20 mouse cellular contexts compared by ENCODE assay signal in genomic region chr6:125319919-125320296, GRCm38 (mm10). TPM values are rescaled to one million over a fixed set of nuclear protein-coding genes. Genes with fewer than 3 reads are reported as not detected.
DNase-seq lines count a peak whose midpoint lies in the region; ATAC-seq lines count a peak whose summit lies in the region.
"Had no signal": no experiment of that assay in that cellular context is flagged by ENCODE, and none has a peak within 500 bp of the region (broad histone marks: within the 10 kb centered on the region; RNA-seq: fewer than 3 reads in every experiment).

No protein-coding gene starts in this region.

- H3K9ac ChIP-seq in heart, embryonic 15.5 days = no peak overlapping the region
- H3K9ac ChIP-seq in heart, embryonic 12.5 days = no peak overlapping the region
- H3K9ac ChIP-seq in limb, embryonic 12.5 days (replicated peaks) = 0 out of 2 replicates have a peak overlapping the region, but pooled peaks have one; percentile 8
- no peak overlapping the region for H3K9ac ChIP-seq in midbrain, embryonic 11.5 days (ENCODE audit: low read length)
- H3K9ac ChIP-seq in midbrain, embryonic 15.5 days = no peak overlapping the region
- no peak overlapping the region for H3K9ac ChIP-seq in forebrain, embryonic 12.5 days
- H3K9ac ChIP-seq: embryonic facial prominence, embryonic 13.5 days; forebrain, embryonic 13.5 days; forebrain, postnatal 0 days; hindbrain, embryonic 15.5 days had no signal

- 0 out of 2 replicates have a peak, but pooled peaks have one; percentile 6 for ATAC-seq in heart, embryonic 15.5 days (replicated peaks; ENCODE audit: insufficient number of reproducible peaks, insufficient read depth, low FRiP score, low read depth)
- no peak for ATAC-seq in heart, embryonic 12.5 days (ENCODE audit: insufficient number of reproducible peaks, low FRiP score)
- ATAC-seq in limb, embryonic 12.5 days (ENCODE audit: insufficient number of reproducible peaks, insufficient read depth, low FRiP score, low TSS enrichment, low read depth) = no peak
- ATAC-seq in midbrain, embryonic 11.5 days (ENCODE audit: low FRiP score) = no peak
- no peak for ATAC-seq in midbrain, embryonic 15.5 days (replicated peaks)
- no peak for ATAC-seq in forebrain, embryonic 12.5 days (ENCODE audit: low FRiP score)
- ATAC-seq: activated CD4-positive, CD25-positive, alpha-beta regulatory T cell, adult 4 months; forebrain, embryonic 13.5 days; forebrain, postnatal 0 days; Patski had no signal

- peaks cover 45% of the 10 kb centered on the region for H3K27me3 ChIP-seq in heart, embryonic 15.5 days
- peaks cover 62% of the 10 kb centered on the region for H3K27me3 ChIP-seq in heart, embryonic 12.5 days (replicated peaks)
- H3K27me3 ChIP-seq in limb, embryonic 12.5 days = peaks cover 55% of the 10 kb centered on the region
- peaks cover 64% of the 10 kb centered on the region for H3K27me3 ChIP-seq in limb, embryonic 10.5 days (ENCODE audit: low read depth, poor library complexity, severe bottlenecking)
- peaks cover 28% of the 10 kb centered on the region for H3K27me3 ChIP-seq in midbrain, embryonic 11.5 days (ENCODE audit: control insufficient read depth, insufficient read depth, low read length)
- peaks cover 35% of the 10 kb centered on the region for H3K27me3 ChIP-seq in midbrain, embryonic 15.5 days (replicated peaks)
- H3K27me3 ChIP-seq in forebrain, embryonic 12.5 days = peaks cover 50% of the 10 kb centered on the region
- H3K27me3 ChIP-seq: Patski had no signal

- no peak overlapping the region for H3K27ac ChIP-seq in heart, embryonic 15.5 days
- no peak overlapping the region for H3K27ac ChIP-seq in heart, embryonic 12.5 days (ENCODE audit: poor library complexity, severe bottlenecking)
- H3K27ac ChIP-seq in limb, embryonic 12.5 days = no peak overlapping the region
- no peak overlapping the region for H3K27ac ChIP-seq in limb, embryonic 10.5 days
- H3K27ac ChIP-seq in midbrain, embryonic 11.5 days (ENCODE audit: low read depth, low read length) = no peak overlapping the region
- H3K27ac ChIP-seq in midbrain, embryonic 15.5 days = no peak overlapping the region
- no peak overlapping the region for H3K27ac ChIP-seq in forebrain, embryonic 12.5 days
- H3K27ac ChIP-seq: embryonic facial prominence, embryonic 13.5 days; forebrain, embryonic 13.5 days; hindbrain, embryonic 15.5 days had no signal

- no peak for DNase-seq in limb, embryonic 10.5 days (ENCODE audit: low spot score)
- DNase-seq in midbrain, embryonic 11.5 days (ENCODE audit: low spot score, missing footprints) = peak; percentile 73
- DNase-seq: adrenal gland, postnatal 14 days; cerebellum, adult 18-20 months; cerebellum, adult 9-11 months; cerebellum, postnatal 36 days; forebrain, postnatal 0 days; gastrocnemius, postnatal 14 days had no signal

- H3K4me2 ChIP-seq in heart, embryonic 15.5 days = no peak overlapping the region
- H3K4me2 ChIP-seq in heart, embryonic 12.5 days = no peak overlapping the region
- no peak overlapping the region for H3K4me2 ChIP-seq in limb, embryonic 12.5 days
- H3K4me2 ChIP-seq in midbrain, embryonic 11.5 days = no peak overlapping the region
- no peak overlapping the region for H3K4me2 ChIP-seq in midbrain, embryonic 15.5 days
- no peak overlapping the region for H3K4me2 ChIP-seq in forebrain, embryonic 12.5 days
- H3K4me2 ChIP-seq: embryonic facial prominence, embryonic 13.5 days; forebrain, embryonic 13.5 days; hindbrain, embryonic 15.5 days had no signal

- H3K9me3 ChIP-seq in heart, embryonic 15.5 days (replicated peaks) = no peaks in the 10 kb centered on the region
- no peaks in the 10 kb centered on the region for H3K9me3 ChIP-seq in heart, embryonic 12.5 days (replicated peaks)
- no peaks in the 10 kb centered on the region for H3K9me3 ChIP-seq in limb, embryonic 12.5 days
- no peaks in the 10 kb centered on the region for H3K9me3 ChIP-seq in limb, embryonic 10.5 days (replicated peaks)
- no peaks in the 10 kb centered on the region for H3K9me3 ChIP-seq in midbrain, embryonic 11.5 days (ENCODE audit: control insufficient read depth, low read length)
- no peaks in the 10 kb centered on the region for H3K9me3 ChIP-seq in midbrain, embryonic 15.5 days
- H3K9me3 ChIP-seq in forebrain, embryonic 12.5 days = no peaks in the 10 kb centered on the region
- H3K9me3 ChIP-seq: embryonic facial prominence, embryonic 13.5 days; forebrain, embryonic 13.5 days; hindbrain, embryonic 15.5 days had no signal

- no peaks in the 10 kb centered on the region for H3K36me3 ChIP-seq in heart, embryonic 15.5 days
- no peaks in the 10 kb centered on the region for H3K36me3 ChIP-seq in heart, embryonic 12.5 days
- no peaks in the 10 kb centered on the region for H3K36me3 ChIP-seq in limb, embryonic 12.5 days
- no peaks in the 10 kb centered on the region for H3K36me3 ChIP-seq in limb, embryonic 10.5 days
- H3K36me3 ChIP-seq in midbrain, embryonic 11.5 days (ENCODE audit: control insufficient read depth, insufficient read depth, low read length) = no peaks in the 10 kb centered on the region
- no peaks in the 10 kb centered on the region for H3K36me3 ChIP-seq in midbrain, embryonic 15.5 days (replicated peaks)
- H3K36me3 ChIP-seq in forebrain, embryonic 12.5 days (replicated peaks) = no peaks in the 10 kb centered on the region
- H3K36me3 ChIP-seq: embryonic facial prominence, embryonic 13.5 days; hindbrain, embryonic 15.5 days had no signal

- no peak overlapping the region for H3K4me3 ChIP-seq in heart, embryonic 15.5 days
- H3K4me3 ChIP-seq in heart, embryonic 12.5 days = no peak overlapping the region
- H3K4me3 ChIP-seq in limb, embryonic 12.5 days (replicated peaks) = no peak overlapping the region
- H3K4me3 ChIP-seq in limb, embryonic 10.5 days = no peak overlapping the region
- H3K4me3 ChIP-seq in midbrain, embryonic 11.5 days (ENCODE audit: low read depth, low read length) = no peak overlapping the region
- H3K4me3 ChIP-seq in midbrain, embryonic 15.5 days = no peak overlapping the region
- H3K4me3 ChIP-seq in forebrain, embryonic 12.5 days (replicated peaks) = no peak overlapping the region
- H3K4me3 ChIP-seq: embryonic facial prominence, embryonic 13.5 days; forebrain, embryonic 13.5 days; hindbrain, embryonic 15.5 days had no signal

- H3K4me1 ChIP-seq in heart, embryonic 15.5 days (replicated peaks) = peaks cover 25% of the 10 kb centered on the region
- H3K4me1 ChIP-seq in heart, embryonic 12.5 days (replicated peaks) = peaks cover 6% of the 10 kb centered on the region; the same call in 1 of the 2 replicates
- peaks cover 7% of the 10 kb centered on the region for H3K4me1 ChIP-seq in limb, embryonic 12.5 days (replicated peaks)
- H3K4me1 ChIP-seq in limb, embryonic 10.5 days = peaks cover 13% of the 10 kb centered on the region
- H3K4me1 ChIP-seq in midbrain, embryonic 11.5 days (ENCODE audit: control insufficient read depth, insufficient read depth, low read length) = no peaks in the 10 kb centered on the region
- H3K4me1 ChIP-seq in midbrain, embryonic 15.5 days = peaks cover 5% of the 10 kb centered on the region; the same call in 1 of the 2 replicates
- peaks cover 11% of the 10 kb centered on the region; the same call in 1 of the 2 replicates for H3K4me1 ChIP-seq in forebrain, embryonic 12.5 days

RNA-seq across cellular contexts. Expression of gene Scnn1a, which starts 0.6 kb away (rescaled TPM):
- polyA plus RNA-seq in heart, embryonic 15.5 days (2015; fragmentation: Nextera tagmentation; extraction: Ambion mirVana) = 0.81 and 2.8 TPM in 2 replicates
- polyA plus RNA-seq in heart, embryonic 12.5 days (2016; fragmentation: Nextera tagmentation; extraction: Ambion mirVana) = 0.70 and 0.80 TPM in 2 replicates
- 1.0 and 1.3 TPM in 2 replicates for polyA plus RNA-seq in limb, embryonic 12.5 days (2016; fragmentation: Nextera tagmentation; extraction: Ambion mirVana)
- 1.0 and 1.6 TPM in 2 replicates for polyA plus RNA-seq in limb, embryonic 10.5 days (2016; fragmentation: Nextera tagmentation; extraction: Ambion mirVana)
- polyA plus RNA-seq in midbrain, embryonic 11.5 days (2014; fragmentation: Nextera tagmentation; extraction: Ambion mirVana) = 0.33 and 0.77 TPM in 2 replicates
- polyA plus RNA-seq in midbrain, embryonic 15.5 days (2015; fragmentation: Nextera tagmentation; extraction: Ambion mirVana) = 0.70 and 0.72 TPM in 2 replicates
- polyA plus RNA-seq in forebrain, embryonic 12.5 days (2016; fragmentation: Nextera tagmentation; extraction: Ambion mirVana) = 0.24 and 0.49 TPM in 2 replicates
- polyA plus RNA-seq: activated CD4-positive, CD25-positive, alpha-beta regulatory T cell, adult 4 months had no signal

RNA-seq across cellular contexts. Expression of gene Ltbr, which starts 6.2 kb away (rescaled TPM):
- 37.8 and 48.4 TPM in 2 replicates for polyA plus RNA-seq in heart, embryonic 15.5 days (2015; fragmentation: Nextera tagmentation; extraction: Ambion mirVana)
- 40.9 and 41.2 TPM in 2 replicates for polyA plus RNA-seq in heart, embryonic 12.5 days (2016; fragmentation: Nextera tagmentation; extraction: Ambion mirVana)
- 37.3 and 38.6 TPM in 2 replicates for polyA plus RNA-seq in limb, embryonic 12.5 days (2016; fragmentation: Nextera tagmentation; extraction: Ambion mirVana)
- 34.3 and 41.5 TPM in 2 replicates for polyA plus RNA-seq in limb, embryonic 10.5 days (2016; fragmentation: Nextera tagmentation; extraction: Ambion mirVana)
- polyA plus RNA-seq in midbrain, embryonic 11.5 days (2014; fragmentation: Nextera tagmentation; extraction: Ambion mirVana) = 18.0 and 19.7 TPM in 2 replicates
- polyA plus RNA-seq in midbrain, embryonic 15.5 days (2015; fragmentation: Nextera tagmentation; extraction: Ambion mirVana) = 14.2 and 16.4 TPM in 2 replicates
- polyA plus RNA-seq in forebrain, embryonic 12.5 days (2016; fragmentation: Nextera tagmentation; extraction: Ambion mirVana) = 12.7 and 14.0 TPM in 2 replicates
- polyA plus RNA-seq: activated CD4-positive, CD25-positive, alpha-beta regulatory T cell, adult 4 months had no signal

RNA-seq across cellular contexts. Expression of gene Tnfrsf1a, which starts 29.3 kb away (rescaled TPM):
- polyA plus RNA-seq in heart, embryonic 15.5 days (2015; fragmentation: Nextera tagmentation; extraction: Ambion mirVana) = 42.8 and 56.4 TPM in 2 replicates
- 37.2 and 37.9 TPM in 2 replicates for polyA plus RNA-seq in heart, embryonic 12.5 days (2016; fragmentation: Nextera tagmentation; extraction: Ambion mirVana)
- 50.2 and 50.3 TPM in 2 replicates for polyA plus RNA-seq in limb, embryonic 12.5 days (2016; fragmentation: Nextera tagmentation; extraction: Ambion mirVana)
- polyA plus RNA-seq in limb, embryonic 10.5 days (2016; fragmentation: Nextera tagmentation; extraction: Ambion mirVana) = 41.8 and 43.6 TPM in 2 replicates
- polyA plus RNA-seq in midbrain, embryonic 11.5 days (2014; fragmentation: Nextera tagmentation; extraction: Ambion mirVana) = 19.0 and 19.2 TPM in 2 replicates
- polyA plus RNA-seq in midbrain, embryonic 15.5 days (2015; fragmentation: Nextera tagmentation; extraction: Ambion mirVana) = 11.6 and 14.6 TPM in 2 replicates
- polyA plus RNA-seq in forebrain, embryonic 12.5 days (2016; fragmentation: Nextera tagmentation; extraction: Ambion mirVana) = 16.6 and 19.3 TPM in 2 replicates

RNA-seq across cellular contexts. Expression of gene Tuba3a, which starts 34.1 kb away (rescaled TPM):
- polyA plus RNA-seq in heart, embryonic 15.5 days (2015; fragmentation: Nextera tagmentation; extraction: Ambion mirVana) = 0.11 TPM in 1 of 2 replicates, not detected in the other
- not detected in 2 replicates for polyA plus RNA-seq in heart, embryonic 12.5 days (2016; fragmentation: Nextera tagmentation; extraction: Ambion mirVana)
- polyA plus RNA-seq in limb, embryonic 12.5 days (2016; fragmentation: Nextera tagmentation; extraction: Ambion mirVana) = 0.56 and 0.60 TPM in 2 replicates
- 0.10 and 0.21 TPM in 2 replicates for polyA plus RNA-seq in limb, embryonic 10.5 days (2016; fragmentation: Nextera tagmentation; extraction: Ambion mirVana)
- 0.08 TPM in 1 of 2 replicates, not detected in the other for polyA plus RNA-seq in midbrain, embryonic 11.5 days (2014; fragmentation: Nextera tagmentation; extraction: Ambion mirVana)
- polyA plus RNA-seq in midbrain, embryonic 15.5 days (2015; fragmentation: Nextera tagmentation; extraction: Ambion mirVana) = not detected in 2 replicates
- not detected in 2 replicates for polyA plus RNA-seq in forebrain, embryonic 12.5 days (2016; fragmentation: Nextera tagmentation; extraction: Ambion mirVana)
- polyA plus RNA-seq: forebrain, embryonic 13.5 days; forebrain, postnatal 0 days; heart, embryonic 16.5 days; hindbrain, embryonic 11.5 days; hindbrain, embryonic 15.5 days; Patski had no signal
